Mouse (Mus musculus) liver, adult 2 months (tissue): ENCODE measurements around the gene Wdr61.

Source experiments
- CTCF ChIP-seq: fragments of 200-500 bp; IDR thresholded peaks from 2 replicates; pipeline ENCODE4 v1.5.1; 2011; ENCODE audit warnings: low read depth, low read length, control low read depth
- POLR2A ChIP-seq: fragments of 200-500 bp; IDR thresholded peaks from 2 replicates; pipeline ENCODE4 v1.6.1; 2011; ENCODE audit warnings: low read length, control low read depth; ENCODE audit not compliant: insufficient read depth; ENCODE audit errors: extremely low read depth

DNA sequence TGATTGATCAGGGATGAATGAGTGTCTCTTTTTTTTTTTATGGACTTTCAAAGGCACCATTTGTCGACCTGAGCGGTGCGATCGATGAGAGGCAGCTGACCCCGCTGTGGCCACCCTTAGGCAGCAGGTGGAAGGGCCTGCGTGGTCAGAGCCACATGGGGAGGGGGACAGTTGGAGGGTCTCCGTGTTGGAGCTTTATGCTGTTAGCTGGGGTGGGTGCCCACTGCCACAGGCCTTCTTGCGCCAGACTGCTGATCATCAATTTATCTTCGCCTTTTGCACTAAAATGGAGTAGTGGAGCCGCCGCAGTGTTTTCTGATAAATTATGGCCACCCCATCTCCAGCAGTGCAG lies 18.6 kb upstream of the Wdr61 start:
- TF ChIP-seq POLR2A (no peak), CTCF (no peak)
